Comparison of ENCODE assay signal across 8 mouse cellular contexts in the genomic region with DNA sequence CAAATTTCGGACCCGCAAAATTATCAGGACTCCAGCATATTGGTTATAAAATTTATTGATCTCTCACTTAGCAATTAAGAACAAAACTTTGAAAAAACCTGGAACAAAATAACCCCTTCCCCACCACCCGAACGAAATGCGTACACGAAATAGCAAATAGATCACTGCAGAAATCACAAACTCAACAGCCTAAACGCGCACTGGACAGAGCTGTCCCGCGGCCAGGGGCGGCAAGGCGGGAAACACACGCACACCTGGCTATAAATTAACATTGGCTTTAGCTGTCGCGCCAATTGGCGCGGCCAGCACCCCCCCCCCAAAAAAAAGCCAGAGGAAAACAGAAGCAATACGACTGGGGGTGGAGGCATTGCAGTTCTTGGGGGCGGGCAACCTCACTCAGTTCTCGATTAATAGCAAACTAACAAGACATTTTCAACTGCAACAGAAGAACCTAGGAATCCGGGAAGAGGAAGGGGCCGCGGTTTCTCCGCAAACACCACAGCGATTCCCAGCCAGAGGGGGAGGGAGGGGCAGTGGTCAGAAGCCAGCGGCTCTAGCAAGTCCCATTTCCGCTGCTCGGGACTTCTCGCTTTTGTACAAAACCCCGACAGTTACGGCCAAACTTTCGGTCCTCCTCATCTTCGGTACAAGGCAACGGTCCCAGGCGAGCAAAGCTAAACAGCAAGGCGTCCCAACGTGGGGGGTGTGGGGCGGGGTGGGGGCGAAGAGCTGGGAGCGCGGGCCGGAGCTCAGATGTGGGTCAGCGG. TPM values are rescaled to one million over a fixed set of nuclear protein-coding genes. Genes with fewer than 3 reads are reported as not detected.
DNase-seq lines count a peak whose midpoint lies in the region; ATAC-seq and TF ChIP-seq lines count a peak whose summit lies in the region.

No protein-coding gene starts in this region.

- H3K9ac ChIP-seq in embryonic facial prominence, embryonic 11.5 days (replicated peaks; ENCODE audit: low read length): peak overlapping the region; percentile 41
- H3K9ac ChIP-seq in intestine, embryonic 15.5 days: no peak overlapping the region
- peak overlapping the region; percentile 42; the same call in 1 of the 2 replicates for H3K9ac ChIP-seq in midbrain, postnatal 0 days (replicated peaks; ENCODE audit: low read length, poor library complexity, severe bottlenecking)

- peaks cover 17% of the 10 kb centered on the region for H3K27me3 ChIP-seq in embryonic facial prominence, embryonic 11.5 days (ENCODE audit: control insufficient read depth, insufficient read depth, low read length)
- peaks cover 49% of the 10 kb centered on the region for H3K27me3 ChIP-seq in intestine, embryonic 15.5 days (replicated peaks)
- H3K27me3 ChIP-seq in midbrain, postnatal 0 days (ENCODE audit: insufficient read depth, low read length): no peaks in the 10 kb centered on the region

- no peaks in the 10 kb centered on the region for H3K4me1 ChIP-seq in embryonic facial prominence, embryonic 11.5 days (ENCODE audit: control insufficient read depth, insufficient read depth, low read length)
- H3K4me1 ChIP-seq in intestine, embryonic 15.5 days (replicated peaks): 0 out of 2 replicates have a peak, but pooled peaks cover 3% of the 10 kb centered on the region
- H3K4me1 ChIP-seq in midbrain, postnatal 0 days (ENCODE audit: insufficient read depth, low read length): no peaks in the 10 kb centered on the region

- H3K9me3 ChIP-seq in embryonic facial prominence, embryonic 11.5 days (replicated peaks; ENCODE audit: control insufficient read depth, low read length): no peaks in the 10 kb centered on the region
- H3K9me3 ChIP-seq in intestine, embryonic 15.5 days: no peaks in the 10 kb centered on the region
- H3K9me3 ChIP-seq in midbrain, postnatal 0 days (ENCODE audit: low read length): no peaks in the 10 kb centered on the region

- WGBS in embryonic facial prominence, embryonic 11.5 days: 19% methylated on average over 33 of the region's 43 CpGs
- 20% methylated on average over 43 of the region's 43 CpGs for WGBS in intestine, embryonic 15.5 days
- WGBS in midbrain, postnatal 0 days: 30% methylated on average over 43 of the region's 43 CpGs

- no peak overlapping the region for H3K27ac ChIP-seq in embryonic facial prominence, embryonic 11.5 days (replicated peaks; ENCODE audit: low read depth, low read length)
- no peak overlapping the region for H3K27ac ChIP-seq in intestine, embryonic 15.5 days
- H3K27ac ChIP-seq in midbrain, postnatal 0 days (ENCODE audit: low read depth, low read length): no peak overlapping the region

- ATAC-seq in embryonic facial prominence, embryonic 11.5 days (replicated peaks; ENCODE audit: insufficient number of reproducible peaks, low FRiP score, low TSS enrichment, low read depth): no peak
- ATAC-seq in intestine, embryonic 15.5 days: no peak; the same call in 1 of the 2 replicates
- ATAC-seq in midbrain, postnatal 0 days (ENCODE audit: low FRiP score): no peak

- H3K36me3 ChIP-seq in embryonic facial prominence, embryonic 11.5 days (replicated peaks; ENCODE audit: control insufficient read depth, insufficient read depth, low read depth, low read length): no peaks in the 10 kb centered on the region
- no peaks in the 10 kb centered on the region for H3K36me3 ChIP-seq in intestine, embryonic 15.5 days
- H3K36me3 ChIP-seq in midbrain, postnatal 0 days (ENCODE audit: insufficient read depth, low read length): no peaks in the 10 kb centered on the region

- DNase-seq in kidney, adult 18-20 months: peak; percentile 26
- DNase-seq in kidney, postnatal 36 days: no peak
- peak; percentile 9 for DNase-seq in embryonic facial prominence, embryonic 11.5 days (ENCODE audit: low spot score)
- no peak for DNase-seq in midbrain, postnatal 0 days (ENCODE audit: low spot score)
- DNase-seq in right cerebral cortex, adult 2 months (ENCODE audit: low spot score in 2 of 2): no peak
- DNase-seq in urinary bladder, postnatal 4 days (ENCODE audit: low spot score in 2 of 2): no peak
- DNase-seq in thymus, postnatal 14 days: no peak

- peak overlapping the region; percentile 40 for H3K4me3 ChIP-seq in embryonic facial prominence, embryonic 11.5 days (ENCODE audit: low read depth, low read length)
- H3K4me3 ChIP-seq in intestine, embryonic 15.5 days (replicated peaks): peak overlapping the region; percentile 41
- peak overlapping the region; percentile 48 for H3K4me3 ChIP-seq in midbrain, postnatal 0 days (ENCODE audit: low read depth, low read length)

- peak overlapping the region; percentile 67 for H3K4me2 ChIP-seq in embryonic facial prominence, embryonic 11.5 days (ENCODE audit: low read depth, low read length)
- H3K4me2 ChIP-seq in intestine, embryonic 15.5 days (replicated peaks): peak overlapping the region; percentile 85
- peak overlapping the region; percentile 61 for H3K4me2 ChIP-seq in midbrain, postnatal 0 days (ENCODE audit: low read depth, low read length, poor library complexity, severe bottlenecking)

- no peak for TF ChIP-seq CTCF in midbrain, postnatal 0 days (IDR thresholded peaks at IDR 0.05)

RNA-seq across cellular contexts. Expression of a gene that starts 1.7 kb away (rescaled TPM):
- polyA plus RNA-seq in embryonic facial prominence, embryonic 11.5 days (2014; fragmentation: Nextera tagmentation; extraction: Ambion mirVana): 1.4 and 3.5 TPM in 2 replicates
- polyA plus RNA-seq in intestine, embryonic 15.5 days (2015; fragmentation: Nextera tagmentation; extraction: Ambion mirVana): not detected in 2 replicates
- 6.7 and 7.9 TPM in 2 replicates for total RNA-seq in midbrain, postnatal 0 days (2014; rRNA removed)
- 2.0 and 2.1 TPM in 2 replicates for polyA plus RNA-seq in midbrain, postnatal 0 days (2015; fragmentation: Nextera tagmentation; extraction: Ambion mirVana)

Comparison
In these comparisons a context has a peak if more than half of its experiments do, and no peak if none do; other contexts are left out.
1. DNase-seq: peak in kidney, adult 18-20 months (single experiment) and embryonic facial prominence, embryonic 11.5 days (single experiment); none in kidney, postnatal 36 days (0 of 2), midbrain, postnatal 0 days (single experiment), right cerebral cortex, adult 2 months (0 of 2), urinary bladder, postnatal 4 days (0 of 2) and thymus, postnatal 14 days (single experiment).
2. Peak in every context shown above with its lines, with median percentiles within 50 percentile points of each other: H3K4me2 ChIP-seq and H3K4me3 ChIP-seq.